Mouse (Mus musculus): ENCODE data around the gene Hist1h3d.
"Not testable (repeated sequence)": the region's sequence is repeated elsewhere in the genome, so short reads cannot be mapped to it uniquely, and the experiment has no call there.

Hist1h3d gene

DNA sequence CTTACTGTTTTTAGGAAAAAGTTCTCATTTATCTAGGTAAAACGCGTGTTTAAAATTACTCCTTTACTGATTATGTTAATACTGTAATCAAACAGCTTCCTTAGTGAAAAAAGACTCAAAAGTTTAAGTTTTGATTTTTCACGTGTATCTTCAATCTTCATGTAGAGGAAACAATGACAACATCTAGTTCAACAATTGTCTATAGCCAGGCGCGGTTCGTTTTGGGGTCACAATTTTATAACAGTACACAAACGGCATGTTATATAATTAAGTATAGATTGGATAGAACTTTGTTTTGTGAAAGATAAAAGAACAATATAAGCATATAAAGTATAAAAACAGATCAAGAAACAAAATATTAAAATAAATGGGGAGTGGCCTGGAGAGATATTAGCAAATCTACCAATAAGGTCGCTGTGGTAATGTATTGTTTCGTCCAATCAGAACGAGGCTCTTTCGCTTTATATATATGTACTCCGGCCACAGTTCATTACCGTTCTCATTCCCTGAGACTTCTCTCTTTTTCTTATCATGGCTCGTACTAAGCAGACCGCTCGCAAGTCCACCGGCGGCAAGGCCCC lies at the start of gene Hist1h3d:
Gene Hist1h3d, plus strand, starts transcription at position 493 of the 581 bp plus-strand sequence.
- DNase-seq: peak; percentile 93

DNA sequence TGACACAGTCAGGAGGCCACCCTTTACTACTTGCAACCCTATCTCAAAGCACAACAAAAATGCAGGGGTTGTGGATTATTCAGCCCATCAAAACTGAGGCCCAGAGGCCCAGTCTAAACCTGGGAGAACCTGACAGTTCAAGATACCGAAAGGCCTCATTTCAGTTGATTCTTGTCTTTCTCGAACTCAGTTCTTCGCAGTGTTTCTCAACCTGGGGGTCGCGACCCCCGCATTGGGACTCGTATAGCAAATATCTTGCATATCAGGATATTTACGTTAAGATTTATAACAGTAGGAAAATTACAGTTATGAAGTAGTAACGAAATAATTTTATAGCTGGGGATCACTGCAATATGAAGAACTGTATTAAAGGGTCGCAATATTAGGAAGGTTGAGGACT lies 49.7 kb upstream of the Hist1h3d start:
- DNase-seq: no peak

DNA sequence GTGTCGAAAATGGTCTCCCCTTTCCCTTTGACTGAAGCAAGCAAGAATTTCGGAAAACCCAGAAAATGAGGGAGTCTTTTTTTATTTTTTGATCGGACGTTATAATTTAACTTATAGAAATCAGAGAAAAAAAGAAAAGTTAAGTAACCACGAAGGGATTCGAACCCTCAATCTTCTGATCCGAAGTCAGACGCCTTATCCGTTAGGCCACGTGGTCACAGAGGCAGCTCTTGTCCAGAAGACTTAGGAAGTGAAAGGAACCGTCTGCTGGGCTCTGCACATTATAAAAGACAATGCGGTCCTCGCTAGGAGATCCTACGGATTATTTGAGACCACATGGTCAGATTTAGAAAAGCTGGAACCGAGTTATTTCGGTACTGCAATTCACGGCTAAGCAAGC lies 49.3 kb upstream of the Hist1h3d start:
- DNase-seq: peak; percentile 96

DNA sequence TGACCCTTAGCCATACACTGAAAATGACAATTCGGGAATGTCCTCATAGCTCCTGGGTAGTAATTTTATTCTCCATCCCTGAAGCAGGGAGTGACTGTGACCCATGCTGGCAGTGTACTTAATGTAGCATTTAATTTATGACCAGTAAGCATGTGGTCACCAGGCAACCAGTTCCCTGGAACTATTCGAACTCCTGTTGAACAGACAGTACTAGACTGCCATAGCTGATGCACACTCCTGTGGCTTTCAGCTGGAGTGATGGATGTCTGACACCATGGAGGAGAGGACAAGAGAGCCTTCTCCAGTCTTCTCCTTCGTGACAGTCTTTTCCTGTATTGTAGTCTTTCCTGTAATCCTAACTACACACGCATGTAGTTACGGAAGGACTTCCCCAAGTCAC lies 46.6 kb upstream of the Hist1h3d start:
- DNase-seq: no peak

DNA sequence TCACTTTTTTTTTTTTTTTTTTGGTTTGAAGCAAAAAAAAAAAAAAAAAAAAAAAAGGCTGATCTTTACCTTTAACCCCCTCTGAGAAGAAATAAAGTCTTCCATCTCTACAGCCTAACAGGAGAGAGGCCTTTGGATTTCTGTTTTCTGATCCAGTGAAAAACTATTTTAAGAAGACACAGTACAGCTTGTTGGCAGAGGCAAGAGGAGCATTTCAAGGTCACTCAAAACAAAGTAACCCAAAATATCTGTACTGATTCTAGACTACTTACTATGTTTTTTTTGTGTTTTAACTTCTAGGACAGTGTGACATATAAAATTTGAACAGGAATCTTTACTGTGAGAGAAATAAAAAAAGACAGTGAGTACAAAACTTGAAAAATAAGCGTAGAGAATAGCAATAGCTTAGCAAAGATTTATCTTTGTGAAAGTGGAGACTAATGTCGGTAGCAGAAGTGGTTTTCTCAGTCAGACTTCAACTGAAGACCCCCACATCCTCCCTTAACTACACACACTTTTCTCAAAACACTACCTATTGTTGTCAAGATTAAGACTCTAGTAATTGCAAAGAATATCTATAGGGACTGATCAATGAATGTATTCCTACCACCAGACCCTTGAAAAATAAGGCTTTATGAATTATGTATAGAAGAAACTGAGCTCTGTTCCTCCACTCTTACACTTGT lies 45.9 kb upstream of the Hist1h3d start:
- no peak for DNase-seq

DNA sequence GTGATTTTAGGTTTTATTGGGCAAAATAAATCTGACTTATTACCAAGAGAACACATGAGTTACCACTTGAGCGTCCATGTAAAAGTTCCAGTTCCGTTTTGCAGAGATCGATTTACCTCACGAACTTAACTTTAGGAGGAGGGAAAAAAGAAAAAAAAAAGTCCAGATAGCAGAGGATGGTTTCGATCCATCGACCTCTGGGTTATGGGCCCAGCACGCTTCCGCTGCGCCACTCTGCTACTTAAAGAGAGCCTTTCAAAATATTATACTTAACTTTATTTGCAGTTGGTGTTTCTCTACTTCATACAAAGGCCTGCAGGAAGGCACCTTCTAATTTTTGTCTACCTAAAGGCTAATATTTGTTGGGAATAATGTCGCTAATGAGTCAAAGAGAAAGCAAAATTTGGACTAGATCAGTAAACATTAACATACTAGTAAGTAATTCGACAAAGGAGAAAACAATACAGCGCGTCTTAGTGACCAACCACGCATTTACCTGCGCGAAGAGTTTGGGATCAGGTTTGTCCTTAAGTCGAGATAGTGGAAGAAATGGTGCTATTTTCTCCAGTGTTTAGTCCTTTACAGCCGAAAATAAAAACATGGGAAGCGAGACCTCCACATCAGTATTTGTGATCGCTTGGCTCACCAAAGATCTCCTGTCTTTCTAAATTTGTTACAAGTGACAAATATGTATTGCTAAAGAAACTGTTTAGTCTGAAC lies 45.2 kb upstream of the Hist1h3d start:
- DNase-seq: peak; percentile 77

DNA sequence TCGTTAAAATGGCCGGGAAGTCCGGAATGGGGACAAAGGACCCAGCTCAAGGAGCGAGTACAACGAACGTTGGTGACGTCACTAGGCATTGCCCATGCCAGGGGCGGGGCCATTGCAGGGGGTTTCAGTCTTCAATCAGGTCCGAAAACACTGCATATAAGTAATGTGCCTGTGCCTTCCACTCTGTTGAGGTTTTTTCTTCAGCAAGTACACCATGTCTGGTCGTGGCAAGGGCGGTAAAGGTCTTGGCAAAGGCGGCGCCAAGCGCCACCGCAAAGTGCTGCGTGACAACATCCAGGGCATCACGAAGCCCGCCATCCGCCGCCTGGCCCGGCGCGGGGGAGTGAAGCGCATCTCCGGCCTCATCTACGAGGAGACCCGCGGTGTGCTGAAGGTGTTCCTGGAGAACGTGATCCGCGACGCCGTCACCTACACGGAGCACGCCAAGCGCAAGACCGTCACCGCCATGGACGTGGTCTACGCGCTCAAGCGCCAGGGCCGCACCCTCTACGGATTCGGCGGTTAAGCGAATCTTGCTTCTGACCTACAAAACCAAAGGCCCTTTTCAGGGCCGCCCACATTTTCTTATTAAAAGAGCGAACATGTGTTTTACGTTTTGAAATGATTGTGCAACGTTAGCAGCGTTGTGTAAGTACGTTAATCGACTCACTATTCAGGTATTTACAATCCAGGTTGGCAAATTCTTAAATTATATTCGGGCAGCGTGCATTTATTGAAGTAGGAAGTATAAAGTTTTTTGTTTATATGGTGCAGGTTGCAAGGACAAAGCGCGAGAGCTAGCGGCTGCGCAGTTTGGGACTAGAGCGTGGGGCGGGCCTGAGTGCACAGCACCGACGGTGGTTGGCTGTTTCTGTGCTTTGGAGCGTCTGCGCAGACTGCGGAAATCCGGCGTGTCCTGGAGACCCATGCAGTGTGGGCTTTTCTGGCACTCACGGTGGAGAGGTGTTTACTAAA lies 44.4 kb upstream of the Hist1h3d start, which contains the start of gene Hist1h4h:
Gene Hist1h4h, plus strand, starts transcription at position 150 of the 975 bp plus-strand sequence.
- peak; percentile 99 for DNase-seq

DNA sequence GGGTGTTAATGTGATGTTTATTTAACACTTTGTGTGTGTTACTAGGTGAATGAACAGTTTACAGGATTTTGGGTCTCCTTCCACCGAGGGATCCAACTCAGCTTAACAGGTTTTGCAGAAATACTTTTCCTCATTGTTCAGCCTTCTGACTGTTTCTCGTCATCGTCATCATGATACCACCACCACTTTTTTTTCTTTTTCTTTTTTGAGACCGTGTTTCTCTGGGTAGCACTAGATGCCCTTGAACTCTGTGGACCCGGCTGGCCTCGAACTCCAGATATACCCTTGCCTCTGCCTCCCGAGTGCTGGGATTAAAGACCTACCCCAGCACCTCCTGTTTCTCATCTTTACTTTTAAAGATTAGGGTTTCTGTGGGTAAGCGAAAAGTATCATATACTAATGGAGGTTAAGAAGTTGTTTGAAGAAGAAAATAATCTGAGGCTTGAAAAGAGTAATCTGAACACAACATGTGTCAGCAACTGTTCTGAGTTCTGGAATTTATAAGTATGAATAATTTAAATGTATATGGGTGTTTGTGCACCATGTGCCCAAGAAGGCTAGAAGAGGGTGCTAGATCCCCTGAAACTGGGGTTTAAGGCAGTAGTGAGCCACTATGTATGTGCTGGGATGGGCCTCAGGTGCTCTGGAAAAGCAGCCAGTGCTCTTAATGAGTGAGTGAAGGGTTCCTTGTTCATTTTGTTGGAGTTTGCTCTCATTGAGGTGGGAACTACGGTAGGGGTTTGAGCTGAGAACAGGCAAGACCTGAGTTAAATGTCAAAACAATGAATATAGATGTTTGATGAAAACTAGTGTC lies 43.1 kb upstream of the Hist1h3d start:
- DNase-seq: no peak

DNA sequence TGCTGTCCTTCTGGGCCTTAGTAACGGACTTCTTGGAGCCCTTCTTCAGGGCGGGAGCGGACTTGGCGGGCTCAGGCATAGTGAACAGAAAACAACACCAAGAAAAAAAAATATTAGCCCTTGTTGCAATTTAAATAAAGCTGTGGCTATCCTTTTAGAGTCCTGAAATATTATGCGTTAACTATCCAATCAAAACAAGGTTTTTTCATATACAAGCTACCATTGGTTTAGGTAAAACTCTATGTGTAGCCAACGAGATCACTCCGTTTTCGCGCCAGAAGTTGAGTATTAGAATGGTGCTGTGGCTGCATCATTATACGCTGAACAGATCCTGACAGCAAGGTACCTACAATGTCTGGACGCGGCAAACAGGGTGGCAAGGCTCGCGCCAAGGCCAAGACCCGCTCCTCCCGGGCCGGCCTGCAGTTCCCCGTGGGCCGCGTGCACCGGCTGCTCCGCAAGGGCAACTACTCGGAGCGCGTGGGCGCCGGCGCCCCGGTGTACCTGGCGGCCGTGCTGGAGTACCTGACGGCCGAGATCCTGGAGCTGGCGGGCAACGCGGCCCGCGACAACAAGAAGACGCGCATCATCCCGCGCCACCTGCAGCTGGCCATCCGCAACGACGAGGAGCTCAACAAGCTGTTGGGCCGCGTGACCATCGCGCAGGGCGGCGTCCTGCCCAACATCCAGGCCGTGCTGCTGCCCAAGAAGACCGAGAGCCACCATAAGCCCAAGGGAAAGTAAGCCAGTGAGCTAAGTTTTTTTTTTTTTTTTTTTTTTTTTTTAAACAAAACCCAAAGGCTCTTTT lies 41.8 kb upstream of the Hist1h3d start, which contains the start of gene Hist1h2af:
Gene Hist1h2af, plus strand, starts transcription at position 347 of the 808 bp plus-strand sequence.
- peak; percentile 94 for DNase-seq

DNA sequence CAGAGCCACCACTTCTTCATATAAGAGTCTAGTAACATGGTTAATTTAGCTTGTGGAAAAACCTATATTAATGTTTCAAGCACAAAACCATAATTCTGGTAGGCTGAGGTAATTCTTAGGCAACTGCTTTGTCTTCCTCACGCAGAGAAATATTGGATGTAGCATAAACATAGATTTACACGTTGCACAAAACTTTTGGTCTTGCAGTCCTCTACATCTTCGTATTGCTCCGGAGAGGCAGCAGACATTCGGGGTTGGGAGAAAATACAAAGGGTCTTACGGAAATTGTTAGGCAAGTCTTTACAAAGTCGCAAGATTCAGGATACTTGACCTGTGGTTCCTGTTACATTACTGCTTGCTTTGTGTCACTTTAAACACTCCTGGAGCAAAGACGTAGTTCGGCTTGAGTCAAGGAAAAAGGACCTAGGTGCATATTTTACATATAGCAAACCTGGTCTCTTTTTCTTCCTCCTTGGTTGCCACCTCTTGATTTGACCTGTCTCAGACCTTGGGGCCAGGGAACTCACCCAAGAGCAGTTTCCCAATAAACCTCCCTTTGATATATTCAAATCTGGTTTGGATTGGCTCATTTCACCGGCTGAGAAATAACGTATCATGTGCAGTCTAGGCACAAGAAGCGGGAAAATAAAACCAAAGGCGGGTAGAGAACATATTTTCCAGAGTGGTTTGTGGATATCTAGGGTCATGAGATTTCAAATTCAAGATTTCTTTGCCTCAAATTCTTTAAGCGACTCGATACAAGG lies 41.0 kb upstream of the Hist1h3d start:
- no peak for DNase-seq

DNA sequence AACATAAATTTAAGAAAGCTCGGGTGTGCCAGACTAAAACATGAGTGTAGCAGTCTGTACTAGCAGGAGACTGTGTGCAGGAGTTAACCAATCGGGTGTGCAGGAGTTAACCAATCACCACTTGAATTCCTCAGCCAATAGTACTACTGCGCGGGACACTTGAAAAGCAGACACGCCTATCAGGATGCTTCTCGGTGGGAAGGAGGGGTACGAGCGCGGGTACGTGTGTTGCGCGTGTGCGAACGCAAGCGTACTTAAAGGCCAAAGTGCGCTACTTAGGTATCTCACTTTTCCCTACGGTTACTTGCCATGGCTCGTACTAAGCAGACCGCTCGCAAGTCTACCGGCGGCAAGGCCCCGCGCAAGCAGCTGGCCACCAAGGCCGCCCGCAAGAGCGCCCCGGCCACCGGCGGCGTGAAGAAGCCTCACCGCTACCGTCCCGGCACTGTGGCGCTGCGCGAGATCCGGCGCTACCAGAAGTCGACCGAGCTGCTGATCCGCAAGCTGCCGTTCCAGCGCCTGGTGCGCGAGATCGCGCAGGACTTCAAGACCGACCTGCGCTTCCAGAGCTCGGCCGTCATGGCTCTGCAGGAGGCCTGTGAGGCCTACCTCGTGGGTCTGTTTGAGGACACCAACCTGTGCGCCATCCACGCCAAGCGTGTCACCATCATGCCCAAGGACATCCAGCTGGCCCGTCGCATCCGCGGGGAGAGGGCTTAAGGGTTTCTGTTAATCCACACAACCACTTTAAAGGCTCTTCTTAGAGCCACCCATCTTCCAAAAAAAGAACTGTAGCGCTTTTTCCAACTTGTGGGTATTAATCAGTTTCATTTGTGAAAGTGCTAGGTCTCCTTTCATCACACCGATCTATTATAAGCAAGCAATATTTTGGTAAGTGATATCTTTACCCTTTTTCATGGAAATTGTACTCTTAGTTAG lies 40.2 kb upstream of the Hist1h3d start, which contains the start of gene Hist1h3g:
Gene Hist1h3g, plus strand, starts transcription at position 286 of the 939 bp plus-strand sequence.
- peak; percentile 98 for DNase-seq

DNA sequence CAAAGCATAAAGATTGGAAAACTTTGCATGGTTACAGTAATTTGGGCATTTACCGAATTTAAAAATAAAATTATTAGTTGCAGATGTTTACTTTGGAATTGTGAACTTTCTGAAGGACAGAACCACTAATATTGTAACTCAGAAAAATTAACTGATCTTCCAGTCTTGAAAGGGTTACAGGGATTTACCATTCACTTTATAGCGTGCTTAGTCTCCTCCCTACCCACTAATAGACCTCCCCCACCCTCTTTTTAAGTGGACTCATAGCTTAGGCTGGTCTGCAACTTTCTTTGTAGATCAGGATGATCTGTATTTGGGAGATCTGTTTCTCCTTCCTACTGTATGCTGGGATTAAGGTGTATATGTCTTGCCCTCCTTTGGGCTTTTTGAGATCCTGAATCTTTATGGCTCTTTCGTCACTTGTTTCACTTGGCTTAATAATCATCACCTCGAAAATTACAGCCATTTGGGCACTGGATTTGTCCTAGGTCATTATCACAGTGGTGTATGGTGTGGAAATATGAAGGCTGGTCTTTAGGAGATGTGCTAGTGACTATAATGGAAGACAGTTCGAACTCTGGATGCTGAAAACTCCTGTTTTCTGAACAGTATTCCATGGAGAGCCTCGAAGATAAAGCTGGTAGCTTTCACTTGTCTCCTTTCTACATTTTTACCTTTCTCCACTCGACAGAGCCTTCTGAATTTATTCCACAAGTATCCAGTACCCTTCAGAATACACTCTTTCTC lies 39.3 kb upstream of the Hist1h3d start:
- DNase-seq: no peak

DNA sequence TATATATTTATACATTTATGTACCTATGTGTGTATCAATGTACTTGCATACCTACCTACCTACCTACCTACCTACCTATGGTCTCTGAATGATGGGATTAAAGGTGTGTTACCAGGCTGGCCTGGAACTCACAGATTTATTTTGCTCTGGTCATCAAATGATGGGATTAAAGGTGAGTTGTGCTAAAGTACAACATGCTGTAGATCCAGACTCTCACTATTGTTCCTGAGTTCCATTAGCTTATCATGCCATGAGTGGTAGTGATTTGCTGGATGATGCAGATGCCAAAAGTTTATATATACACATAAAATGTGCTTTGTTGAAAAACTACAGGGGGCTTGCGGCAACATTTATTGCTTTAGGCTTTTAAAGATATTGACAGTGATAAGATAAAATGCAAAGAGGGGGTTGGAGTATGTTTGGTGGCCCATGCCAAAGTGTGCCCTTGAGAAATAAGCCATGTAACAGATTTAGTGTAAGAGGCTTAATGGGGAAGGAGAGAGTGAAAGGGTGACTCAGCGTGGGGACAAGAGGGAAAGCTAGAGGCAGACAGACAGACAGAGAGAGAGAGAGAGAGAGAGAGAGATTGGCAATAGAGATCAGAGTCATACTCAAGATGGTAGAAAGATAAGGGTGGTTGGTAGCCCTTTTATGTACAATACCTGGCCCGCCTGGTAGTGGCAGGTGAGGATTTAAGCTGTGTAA lies 38.4 kb upstream of the Hist1h3d start:
- no peak for DNase-seq

DNA sequence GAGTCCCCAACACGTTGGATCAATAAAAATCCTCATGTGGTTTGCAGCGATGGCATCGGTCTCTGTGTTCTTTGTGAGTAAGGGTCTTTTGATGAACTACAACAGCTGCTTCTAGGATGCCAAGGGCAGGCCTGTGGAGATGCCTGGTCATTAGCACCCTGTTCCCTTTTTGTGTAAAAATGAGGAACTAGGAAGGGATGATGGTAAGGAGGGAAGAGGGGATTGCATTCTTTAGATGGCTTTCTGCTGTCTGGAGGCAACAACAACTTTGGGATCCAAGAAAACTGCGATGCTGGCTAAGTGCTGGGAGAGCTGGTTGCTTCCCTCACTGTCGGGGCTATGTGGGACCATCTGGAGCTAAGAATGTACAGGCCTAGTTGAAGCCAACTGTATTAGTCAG lies 37.3 kb upstream of the Hist1h3d start:
- no peak for DNase-seq

DNA sequence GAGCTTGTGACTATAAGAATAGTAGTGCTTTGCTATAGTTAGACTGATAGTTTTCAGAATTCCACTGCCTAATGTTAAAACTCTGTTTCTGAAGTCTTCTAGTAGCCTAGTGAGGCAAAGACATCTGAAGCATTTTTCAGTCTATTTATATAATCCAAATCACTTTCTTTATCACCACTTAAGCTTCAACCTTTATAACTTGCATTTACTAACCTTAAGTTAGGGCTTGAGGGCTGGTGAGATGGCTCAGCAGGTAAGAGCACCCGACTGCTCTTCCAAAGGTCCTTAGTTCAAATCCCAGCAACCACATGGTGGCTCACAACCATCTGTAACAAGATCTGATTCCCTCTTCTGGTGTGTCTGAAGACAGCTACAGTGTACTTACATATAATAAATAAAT lies 35.7 kb upstream of the Hist1h3d start:
- not testable (repeated sequence) for DNase-seq

DNA sequence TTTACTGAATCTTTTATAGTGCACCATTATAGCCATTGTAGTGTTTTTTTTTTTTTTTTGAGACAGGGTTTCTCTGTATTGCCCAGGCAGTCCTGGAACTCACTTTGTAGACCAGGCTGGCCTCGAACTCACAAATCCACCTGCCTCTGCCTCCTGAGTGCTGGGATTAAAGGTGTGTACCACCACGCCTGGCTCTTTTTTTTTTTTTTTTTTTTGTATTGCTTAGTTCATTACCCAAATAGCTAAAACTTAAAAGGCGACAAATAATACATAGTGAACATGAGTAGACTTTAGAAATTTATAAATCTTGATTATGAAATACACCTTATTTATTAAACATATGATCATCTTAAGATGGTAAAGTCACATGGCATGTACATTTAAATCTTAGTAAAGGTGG lies 34.1 kb upstream of the Hist1h3d start:
- DNase-seq: no peak

DNA sequence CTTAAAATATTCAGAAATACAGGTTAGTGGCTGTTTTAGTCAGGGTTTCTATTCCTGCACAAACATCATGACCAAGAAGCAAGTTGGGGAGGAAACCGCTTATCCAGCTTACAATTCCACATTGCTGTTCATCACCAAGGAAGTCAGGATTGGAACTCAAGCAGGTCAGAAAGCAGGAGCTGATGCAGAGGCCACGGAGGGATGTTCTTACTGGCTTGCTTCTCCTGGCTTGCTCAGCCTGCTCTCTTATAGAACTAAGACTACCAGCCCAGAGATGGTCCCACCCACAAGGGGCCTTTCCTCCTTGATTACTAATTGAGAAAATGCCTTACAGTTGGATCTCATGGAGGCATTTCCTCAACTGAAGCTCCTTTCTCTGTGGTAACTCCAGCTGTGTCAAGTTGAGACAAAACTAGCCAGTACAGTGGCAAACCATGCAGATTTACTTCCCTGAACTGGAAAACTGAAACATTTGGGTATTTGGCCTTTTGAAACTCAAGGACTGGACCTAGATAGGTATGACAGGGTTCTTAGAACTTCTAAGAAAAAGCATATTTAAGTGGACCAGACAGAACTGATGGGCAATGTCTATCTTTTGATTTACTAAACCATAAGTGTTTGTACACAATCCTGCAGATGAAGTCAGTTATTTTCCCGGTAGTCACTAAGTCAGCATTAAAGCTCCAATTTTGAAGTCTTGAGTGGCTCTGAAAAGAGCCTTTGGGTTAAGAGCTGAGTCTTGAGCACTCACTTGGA lies 33.2 kb upstream of the Hist1h3d start:
- DNase-seq: not testable (repeated sequence)

Measured in retina, postnatal 1 day (tissue).